Mouse (Mus musculus): ENCODE measurements around the gene Nab2. TPM values are rescaled to one million over a fixed set of nuclear protein-coding genes. Genes with fewer than 3 reads are reported as not detected.

Nab2 gene
- total and polyA plus RNA-seq, 2 experiments from 2014 or later: 4.5 to 12.9 TPM

DNA sequence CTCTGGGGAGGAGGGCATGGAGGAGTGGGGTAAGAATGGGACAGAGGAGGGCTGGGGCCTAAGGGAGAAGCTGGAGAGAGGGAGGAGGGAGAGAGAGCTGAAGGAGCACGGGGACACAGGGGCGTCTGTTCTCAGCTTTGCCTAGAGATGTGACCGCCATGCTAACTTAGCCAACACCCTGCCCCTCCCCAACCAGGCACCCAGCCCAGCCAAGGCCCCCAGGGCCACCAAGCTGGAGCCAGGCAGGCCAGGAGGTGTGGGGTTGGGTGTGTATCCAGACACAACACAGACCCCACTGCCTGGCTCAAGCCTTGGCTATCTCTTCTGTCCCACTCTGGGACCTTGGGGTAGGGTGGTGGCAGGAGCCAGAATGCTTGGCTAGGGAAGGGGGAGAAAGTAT is 52.8 kb downstream of the Nab2 start:
- TF ChIP-seq CTCF (IDR thresholded peaks at IDR 0.05; ENCODE audit: low read depth): no peak
- Histone ChIP-seq H3K9ac (no peak overlapping the region), H3K4me1 (ENCODE audit: insufficient read depth) (peaks cover 32% of the 10 kb centered on the region), H3K4me2 (ENCODE audit: low read depth) (no peak overlapping the region), H3K9me3 (ENCODE audit: low read length) (no peaks in the 10 kb centered on the region), H3K27me3 (ENCODE audit: insufficient read depth, low read length) (no peaks in the 10 kb centered on the region), H3K4me3 (ENCODE audit: low read depth, low read length) (no peak overlapping the region), H3K36me3 (ENCODE audit: insufficient read depth) (peaks cover 25% of the 10 kb centered on the region), H3K27ac (ENCODE audit: low read depth, low read length) (peak overlapping the region; percentile 73)
- ATAC-seq: peak; percentile 28; the same call in 1 of the 2 replicates
- WGBS: 53% methylated on average over 3 of the region's 3 CpGs
- no peak for DNase-seq

GRCm38 (mm10) chr10:127615034-127615374 is 53.4 kb downstream of the Nab2 start:
- TF ChIP-seq CTCF (IDR thresholded peaks at IDR 0.05; ENCODE audit: low read depth): no peak
- H3K36me3 ChIP-seq (ENCODE audit: insufficient read depth): peaks cover 31% of the 10 kb centered on the region
- WGBS: 49% methylated on average over 2 of the region's 2 CpGs
- H3K4me3 ChIP-seq (ENCODE audit: low read depth, low read length): no peak overlapping the region
- H3K4me2 ChIP-seq (ENCODE audit: low read depth): no peak overlapping the region
- no peaks in the 10 kb centered on the region for H3K27me3 ChIP-seq (ENCODE audit: insufficient read depth, low read length)
- H3K9me3 ChIP-seq (ENCODE audit: low read length): no peaks in the 10 kb centered on the region
- ATAC-seq (no peak), DNase-seq (no peak)
- H3K9ac ChIP-seq: no peak overlapping the region
- peaks cover 32% of the 10 kb centered on the region for H3K4me1 ChIP-seq (ENCODE audit: insufficient read depth)
- peak overlapping the region; percentile 73 for H3K27ac ChIP-seq (ENCODE audit: low read depth, low read length)

DNA sequence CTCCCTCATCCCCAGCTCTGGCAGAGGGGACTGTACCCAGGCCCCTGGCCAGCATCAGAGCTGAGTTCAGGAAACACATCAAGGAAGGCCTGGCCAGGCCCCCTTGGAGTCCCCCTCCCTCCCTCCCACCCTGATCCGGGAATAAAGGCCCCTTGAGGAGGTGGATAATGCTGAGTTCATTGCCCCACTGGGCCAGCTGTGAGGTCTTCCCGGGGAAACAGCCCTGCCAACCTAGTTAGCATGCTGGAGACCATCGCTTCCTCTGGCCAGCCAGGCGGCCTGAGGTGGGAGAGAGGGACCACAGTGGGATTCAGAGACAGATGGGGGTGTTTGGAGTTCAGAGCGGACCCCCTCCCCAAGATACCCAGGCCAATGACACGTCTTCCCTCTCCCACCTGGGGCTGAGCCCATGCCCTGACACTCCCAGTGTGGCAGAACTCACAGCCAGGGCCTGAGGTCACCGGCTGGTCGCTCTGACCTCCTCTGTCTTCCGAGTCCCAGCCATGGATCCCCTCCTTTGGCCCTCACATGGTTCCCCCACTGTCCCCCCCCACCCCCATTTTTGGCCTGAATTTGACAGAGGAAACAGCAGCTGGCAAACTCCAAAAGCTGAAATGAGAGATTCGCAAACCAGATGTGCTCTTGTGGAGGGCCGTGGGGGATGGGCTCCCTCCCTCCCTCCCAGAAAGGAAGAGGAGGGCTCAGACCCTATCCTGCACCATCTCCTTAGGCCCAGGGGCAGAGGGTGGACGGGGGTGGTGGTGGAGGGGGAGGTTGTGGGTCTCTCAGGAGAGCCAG is 53.9 kb downstream of the Nab2 start:
- H3K27ac ChIP-seq (ENCODE audit: low read depth, low read length): peak overlapping the region; percentile 73
- peak; percentile 77 for ATAC-seq
- whole genome bisulfite sequencing: 25% methylated on average over 12 of the region's 12 CpGs
- TF ChIP-seq CTCF (IDR thresholded peaks at IDR 0.05; ENCODE audit: low read depth): no peak
- H3K4me3 ChIP-seq (ENCODE audit: low read depth, low read length): no peak overlapping the region
- H3K9ac ChIP-seq: no peak overlapping the region
- no peak overlapping the region for H3K4me2 ChIP-seq (ENCODE audit: low read depth)
- DNase-seq: peak; percentile 43
- H3K4me1 ChIP-seq (ENCODE audit: insufficient read depth): peaks cover 32% of the 10 kb centered on the region
- H3K36me3 ChIP-seq (ENCODE audit: insufficient read depth): peaks cover 36% of the 10 kb centered on the region
- H3K9me3 ChIP-seq (ENCODE audit: low read length): no peaks in the 10 kb centered on the region
- no peaks in the 10 kb centered on the region for H3K27me3 ChIP-seq (ENCODE audit: insufficient read depth, low read length)

GRCm38 (mm10) chr10:127612079-127612775 is 56.1 kb downstream of the Nab2 start:
- H3K9me3 ChIP-seq (ENCODE audit: low read length): no peaks in the 10 kb centered on the region
- H3K36me3 ChIP-seq (ENCODE audit: insufficient read depth): peaks cover 55% of the 10 kb centered on the region
- H3K27me3 ChIP-seq (ENCODE audit: insufficient read depth, low read length): no peaks in the 10 kb centered on the region
- H3K4me2 ChIP-seq (ENCODE audit: low read depth): no peak overlapping the region
- no peak overlapping the region for H3K4me3 ChIP-seq (ENCODE audit: low read depth, low read length)
- H3K27ac ChIP-seq (ENCODE audit: low read depth, low read length): no peak overlapping the region
- 89% methylated on average over 14 of the region's 14 CpGs for WGBS
- DNase-seq (no peak), ATAC-seq (no peak)
- no peak overlapping the region for H3K9ac ChIP-seq
- TF ChIP-seq CTCF (IDR thresholded peaks at IDR 0.05; ENCODE audit: low read depth): no peak
- peaks cover 10% of the 10 kb centered on the region; the same call in 1 of the 2 replicates for H3K4me1 ChIP-seq (ENCODE audit: insufficient read depth)

Other genes with a start within 250 kb of the Nab2 start
- 0.85 and 1.7 TPM in 2 replicates for gene Stac3, start 166.9 kb downstream of the Nab2 start, total RNA-seq (2014; rRNA removed)
- gene Stac3, start 166.9 kb downstream of the Nab2 start, polyA plus RNA-seq (2015; fragmentation: Nextera tagmentation; extraction: Ambion mirVana): 0.20 and 0.50 TPM in 2 replicates
- 4.9 and 15.5 TPM in 2 replicates for gene Ndufa4l2, start 153.6 kb downstream of the Nab2 start, total RNA-seq (2014; rRNA removed)
- 15.2 and 15.5 TPM in 2 replicates for gene Ndufa4l2, start 153.6 kb downstream of the Nab2 start, polyA plus RNA-seq (2015; fragmentation: Nextera tagmentation; extraction: Ambion mirVana)
- gene Shmt2, start 146.1 kb downstream of the Nab2 start, total RNA-seq (2014; rRNA removed): 31.5 and 43.8 TPM in 2 replicates
- 39.0 and 39.9 TPM in 2 replicates for gene Shmt2, start 146.1 kb downstream of the Nab2 start, polyA plus RNA-seq (2015; fragmentation: Nextera tagmentation; extraction: Ambion mirVana)
- 2.1 and 2.2 TPM in 2 replicates for gene Nxph4, start 134.0 kb downstream of the Nab2 start, total RNA-seq (2014; rRNA removed)
- gene Nxph4, start 134.0 kb downstream of the Nab2 start, polyA plus RNA-seq (2015; fragmentation: Nextera tagmentation; extraction: Ambion mirVana): 19.9 and 22.6 TPM in 2 replicates
- 183 and 228 TPM in 2 replicates for gene Lrp1, start 47.4 kb downstream of the Nab2 start, total RNA-seq (2014; rRNA removed)
- gene Lrp1, start 47.4 kb downstream of the Nab2 start, polyA plus RNA-seq (2015; fragmentation: Nextera tagmentation; extraction: Ambion mirVana): 42.2 and 70.4 TPM in 2 replicates
- gene Stat6, start 25.6 kb downstream of the Nab2 start, total RNA-seq (2014; rRNA removed): 4.6 and 5.4 TPM in 2 replicates
- gene Stat6, start 25.6 kb downstream of the Nab2 start, polyA plus RNA-seq (2015; fragmentation: Nextera tagmentation; extraction: Ambion mirVana): 4.3 and 4.4 TPM in 2 replicates
- gene Nemp1, start 1.7 kb downstream of the Nab2 start, total RNA-seq (2014; rRNA removed): 3.4 and 6.1 TPM in 2 replicates
- gene Nemp1, start 1.7 kb downstream of the Nab2 start, polyA plus RNA-seq (2015; fragmentation: Nextera tagmentation; extraction: Ambion mirVana): 2.8 and 3.2 TPM in 2 replicates
- gene Myo1a, start 36.6 kb upstream of the Nab2 start, total RNA-seq (2014; rRNA removed): 0.15 and 0.29 TPM in 2 replicates
- gene Myo1a, start 36.6 kb upstream of the Nab2 start, polyA plus RNA-seq (2015; fragmentation: Nextera tagmentation; extraction: Ambion mirVana): 0.28 and 0.35 TPM in 2 replicates
- gene Tac2, start 55.9 kb upstream of the Nab2 start, total RNA-seq (2014; rRNA removed): 0.46 and 2.8 TPM in 2 replicates
- gene Tac2, start 55.9 kb upstream of the Nab2 start, polyA plus RNA-seq (2015; fragmentation: Nextera tagmentation; extraction: Ambion mirVana): 6.0 and 9.1 TPM in 2 replicates
- 7.5 and 11.9 TPM in 2 replicates for gene Zbtb39, start 71.0 kb upstream of the Nab2 start, total RNA-seq (2014; rRNA removed)
- 2.3 and 2.4 TPM in 2 replicates for gene Zbtb39, start 71.0 kb upstream of the Nab2 start, polyA plus RNA-seq (2015; fragmentation: Nextera tagmentation; extraction: Ambion mirVana)
- gene Gpr182, start 83.2 kb upstream of the Nab2 start, total RNA-seq (2014; rRNA removed): 0.62 and 1.3 TPM in 2 replicates
- gene Gpr182, start 83.2 kb upstream of the Nab2 start, polyA plus RNA-seq (2015; fragmentation: Nextera tagmentation; extraction: Ambion mirVana): 1.5 and 1.7 TPM in 2 replicates
- 0.24 TPM in 1 of 2 replicates, not detected in the other for gene Rdh1, start 91.2 kb upstream of the Nab2 start, total RNA-seq (2014; rRNA removed)
- gene Rdh1, start 91.2 kb upstream of the Nab2 start, polyA plus RNA-seq (2015; fragmentation: Nextera tagmentation; extraction: Ambion mirVana): not detected in 2 replicates
- not detected in 2 replicates for gene Rdh16f1, start 91.2 kb upstream of the Nab2 start, total RNA-seq (2014; rRNA removed)
- not detected in 2 replicates for gene Rdh16f1, start 91.2 kb upstream of the Nab2 start, polyA plus RNA-seq (2015; fragmentation: Nextera tagmentation; extraction: Ambion mirVana)
- 0.57 and 0.69 TPM in 2 replicates for gene Rdh9, start 107.8 kb upstream of the Nab2 start, total RNA-seq (2014; rRNA removed)
- 0.62 and 0.68 TPM in 2 replicates for gene Rdh9, start 107.8 kb upstream of the Nab2 start, polyA plus RNA-seq (2015; fragmentation: Nextera tagmentation; extraction: Ambion mirVana)
- 0.08 TPM in 1 of 2 replicates, not detected in the other for gene Rdh16, start 132.6 kb upstream of the Nab2 start, total RNA-seq (2014; rRNA removed)
- 0.07 TPM in 1 of 2 replicates, not detected in the other for gene Rdh16, start 132.6 kb upstream of the Nab2 start, polyA plus RNA-seq (2015; fragmentation: Nextera tagmentation; extraction: Ambion mirVana)
- not detected in 2 replicates for gene Rdh19, start 181.4 kb upstream of the Nab2 start, total RNA-seq (2014; rRNA removed)
- not detected in 2 replicates for gene Rdh19, start 181.4 kb upstream of the Nab2 start, polyA plus RNA-seq (2015; fragmentation: Nextera tagmentation; extraction: Ambion mirVana)
- gene Rdh16f2, start 197.9 kb upstream of the Nab2 start, total RNA-seq (2014; rRNA removed): not detected in 2 replicates
- gene Rdh16f2, start 197.9 kb upstream of the Nab2 start, polyA plus RNA-seq (2015; fragmentation: Nextera tagmentation; extraction: Ambion mirVana): not detected in 2 replicates
- not detected in 2 replicates for gene Rdh7, start 220.2 kb upstream of the Nab2 start, total RNA-seq (2014; rRNA removed)
- not detected in 2 replicates for gene Rdh7, start 220.2 kb upstream of the Nab2 start, polyA plus RNA-seq (2015; fragmentation: Nextera tagmentation; extraction: Ambion mirVana)
- gene Sdr9c7, start 229.9 kb upstream of the Nab2 start, total RNA-seq (2014; rRNA removed): not detected in 2 replicates
- not detected in 2 replicates for gene Sdr9c7, start 229.9 kb upstream of the Nab2 start, polyA plus RNA-seq (2015; fragmentation: Nextera tagmentation; extraction: Ambion mirVana)